Mouse (Mus musculus): ENCODE measurements around the gene Thap3. TPM values are rescaled to one million over a fixed set of nuclear protein-coding genes. Genes with fewer than 3 reads are reported as not detected.
A peak's percentile ranks its signal among the peaks of the same experiment; 100 is the strongest.

Gene Thap3
- total and polyA plus RNA-seq, 3 experiments, result 0.82 to 4.2 (median 3.0) TPM

DNA sequence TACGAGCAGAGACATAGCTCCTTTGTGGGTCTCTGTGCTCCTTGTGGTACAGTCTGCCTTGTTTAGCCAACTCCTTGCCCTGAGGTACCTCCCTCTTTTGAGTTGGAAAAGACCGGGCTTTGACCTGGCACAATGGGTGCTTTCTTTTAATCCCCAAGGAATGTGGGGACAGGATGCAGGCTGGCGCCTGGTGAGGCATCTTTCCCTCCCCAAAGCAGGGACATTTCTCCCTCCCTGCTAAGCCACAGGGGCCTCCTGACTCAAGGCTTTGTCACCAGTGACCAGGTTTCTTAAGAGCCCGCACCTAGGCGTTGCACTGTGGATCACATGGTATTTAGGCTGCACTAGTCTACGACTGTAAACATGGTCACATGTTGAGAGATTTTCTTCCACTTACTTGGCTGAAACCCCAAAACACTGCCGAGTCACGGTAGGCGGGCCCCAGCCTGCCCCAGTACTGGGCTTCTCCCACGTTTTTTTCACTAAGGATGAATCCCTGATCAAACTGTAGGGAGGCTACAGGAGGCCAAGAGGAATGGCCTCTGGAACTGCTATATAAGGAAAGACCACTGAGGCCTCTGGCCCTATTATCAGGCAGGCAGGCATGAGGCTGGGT, 21.4 kb upstream of the Thap3 start:
- ATAC-seq (ENCODE audit: extremely low read depth, insufficient number of reproducible peaks, low FRiP score, poor library complexity, severe bottlenecking), result peak; percentile 77
- Histone ChIP-seq H3K9me3 (replicated peaks) (no peaks in the 10 kb centered on the region), H3K4me1 (ENCODE audit: insufficient read depth, low read depth, low read length) (peaks cover 59% of the 10 kb centered on the region), H3K36me3 (replicated peaks) (peaks cover 49% of the 10 kb centered on the region), H3K4me3 (ENCODE audit: low read depth, low read length) (peak overlapping the region; percentile 95), H3K27me3 (ENCODE audit: insufficient read depth, low read length) (peaks cover 27% of the 10 kb centered on the region)
- DNase-seq (ENCODE audit: low spot score), result peak; percentile 80
- TF ChIP-seq TAL1 (conservative IDR thresholded peaks at IDR 0.05; ENCODE audit: low read depth, low read length), result no peak
- TF ChIP-seq GATA1 (IDR thresholded peaks at IDR 0.05; ENCODE audit: borderline replicate concordance, low read length), result no peak
- TF ChIP-seq CTCF (IDR thresholded peaks at IDR 0.05; ENCODE audit: low read depth, low read length), result no peak
- TF ChIP-seq GATA2 (IDR thresholded peaks at IDR 0.05; ENCODE audit: borderline replicate concordance, low read depth, low read length), result no peak
- TF ChIP-seq POLR2AphosphoS5 (IDR thresholded peaks at IDR 0.05; ENCODE audit: insufficient replicate concordance, low read depth, low read length), result no peak

DNA sequence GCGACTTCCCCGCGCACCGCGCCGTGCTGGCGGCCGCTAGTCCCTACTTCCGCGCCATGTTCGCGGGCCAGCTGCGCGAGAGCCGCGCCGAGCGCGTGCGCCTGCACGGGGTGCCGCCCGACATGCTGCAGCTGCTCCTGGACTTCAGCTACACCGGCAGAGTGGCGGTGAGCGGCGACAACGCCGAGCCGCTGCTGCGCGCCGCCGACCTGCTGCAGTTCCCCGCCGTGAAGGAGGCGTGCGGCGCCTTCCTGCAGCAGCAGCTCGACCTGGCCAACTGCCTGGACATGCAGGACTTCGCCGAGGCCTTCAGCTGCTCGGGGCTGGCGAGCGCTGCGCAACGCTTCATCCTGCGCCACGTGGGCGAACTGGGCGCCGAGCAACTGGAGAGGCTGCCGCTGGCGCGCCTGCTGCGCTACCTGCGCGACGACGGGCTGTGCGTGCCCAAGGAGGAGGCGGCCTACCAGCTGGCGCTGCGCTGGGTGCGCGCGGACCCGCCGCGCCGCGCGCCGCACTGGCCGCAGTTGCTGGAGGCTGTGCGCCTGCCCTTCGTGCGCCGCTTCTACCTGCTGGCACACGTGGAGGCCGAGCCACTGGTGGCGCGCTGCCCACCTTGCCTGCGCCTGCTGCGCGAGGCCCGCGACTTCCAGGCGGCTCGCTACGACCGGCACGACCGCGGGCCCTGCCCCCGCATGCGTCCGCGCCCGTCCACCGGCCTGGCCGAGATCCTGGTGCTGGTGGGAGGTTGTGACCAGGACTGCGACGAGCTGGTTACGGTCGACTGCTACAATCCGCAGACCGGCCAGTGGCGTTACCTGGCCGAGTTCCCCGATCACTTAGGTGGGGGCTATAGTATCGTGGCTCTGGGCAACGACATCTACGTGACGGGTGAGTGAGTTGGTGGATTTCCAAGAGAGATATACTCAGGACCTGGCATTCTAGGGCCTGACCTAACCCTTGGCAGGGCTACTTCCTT, 20.6 kb upstream of the Thap3 start:
- H3K9me3 ChIP-seq (replicated peaks), result no peaks in the 10 kb centered on the region
- peak; percentile 76 for DNase-seq (ENCODE audit: low spot score)
- no peak for TF ChIP-seq POLR2AphosphoS5 (IDR thresholded peaks at IDR 0.05; ENCODE audit: insufficient replicate concordance, low read depth, low read length)
- peaks cover 59% of the 10 kb centered on the region for H3K4me1 ChIP-seq (ENCODE audit: insufficient read depth, low read depth, low read length)
- peak overlapping the region; percentile 95 for H3K4me3 ChIP-seq (ENCODE audit: low read depth, low read length)
- peaks cover 41% of the 10 kb centered on the region for H3K36me3 ChIP-seq (replicated peaks)
- peaks cover 31% of the 10 kb centered on the region for H3K27me3 ChIP-seq (ENCODE audit: insufficient read depth, low read length)
- no peak for ATAC-seq (ENCODE audit: extremely low read depth, insufficient number of reproducible peaks, low FRiP score, poor library complexity, severe bottlenecking)

- H3K4me1 ChIP-seq (ENCODE audit: insufficient read depth, low read depth, low read length), result peaks cover 59% of the 10 kb centered on the region
Measured at GRCm38 (mm10) chr4:152008622-152009075, 19.9 kb upstream of the Thap3 start, which contains the start of gene Klhl21. Gene Klhl21, plus strand, starts transcription at chr4:152008803.

GRCm38 (mm10) chr4:152008148-152008500, 19.3 kb upstream of the Thap3 start:
- no peak for DNase-seq (ENCODE audit: low spot score)
- Histone ChIP-seq H3K9me3 (replicated peaks) (no peaks in the 10 kb centered on the region), H3K36me3 (replicated peaks) (peaks cover 28% of the 10 kb centered on the region), H3K27me3 (ENCODE audit: insufficient read depth, low read length) (peaks cover 32% of the 10 kb centered on the region), H3K4me1 (ENCODE audit: insufficient read depth, low read depth, low read length) (peaks cover 55% of the 10 kb centered on the region), H3K4me3 (ENCODE audit: low read depth, low read length) (peak overlapping the region; percentile 95)
- TF ChIP-seq GATA1 (IDR thresholded peaks at IDR 0.05; ENCODE audit: borderline replicate concordance, low read length) (no peak), TAL1 (conservative IDR thresholded peaks at IDR 0.05; ENCODE audit: low read depth, low read length) (no peak), POLR2AphosphoS5 (IDR thresholded peaks at IDR 0.05; ENCODE audit: insufficient replicate concordance, low read depth, low read length) (no peak), GATA2 (IDR thresholded peaks at IDR 0.05; ENCODE audit: borderline replicate concordance, low read depth, low read length) (no peak), CTCF (IDR thresholded peaks at IDR 0.05; ENCODE audit: low read depth, low read length) (no peak)
- no peak for ATAC-seq (ENCODE audit: extremely low read depth, insufficient number of reproducible peaks, low FRiP score, poor library complexity, severe bottlenecking)

More at GRCm38 (mm10) chr4:152008622-152009075, 19.9 kb upstream of the Thap3 start, which contains the start of gene Klhl21:
- no peaks in the 10 kb centered on the region for H3K9me3 ChIP-seq (replicated peaks)
- DNase-seq (ENCODE audit: low spot score), result peak; percentile 87
- H3K27me3 ChIP-seq (ENCODE audit: insufficient read depth, low read length), result peaks cover 32% of the 10 kb centered on the region
- H3K36me3 ChIP-seq (replicated peaks), result peaks cover 34% of the 10 kb centered on the region
- peak; percentile 81 for ATAC-seq (ENCODE audit: extremely low read depth, insufficient number of reproducible peaks, low FRiP score, poor library complexity, severe bottlenecking)
- TF ChIP-seq GATA2 (IDR thresholded peaks at IDR 0.05; ENCODE audit: borderline replicate concordance, low read depth, low read length), result no peak
- no peak for TF ChIP-seq GATA1 (IDR thresholded peaks at IDR 0.05; ENCODE audit: borderline replicate concordance, low read length)
- no peak for TF ChIP-seq CTCF (IDR thresholded peaks at IDR 0.05; ENCODE audit: low read depth, low read length)
- TF ChIP-seq POLR2AphosphoS5 (IDR thresholded peaks at IDR 0.05; ENCODE audit: insufficient replicate concordance, low read depth, low read length), result no peak
- no peak for TF ChIP-seq TAL1 (conservative IDR thresholded peaks at IDR 0.05; ENCODE audit: low read depth, low read length)
- H3K4me3 ChIP-seq (ENCODE audit: low read depth, low read length), result peak within 1 kb of the TSS; percentile 95

DNA sequence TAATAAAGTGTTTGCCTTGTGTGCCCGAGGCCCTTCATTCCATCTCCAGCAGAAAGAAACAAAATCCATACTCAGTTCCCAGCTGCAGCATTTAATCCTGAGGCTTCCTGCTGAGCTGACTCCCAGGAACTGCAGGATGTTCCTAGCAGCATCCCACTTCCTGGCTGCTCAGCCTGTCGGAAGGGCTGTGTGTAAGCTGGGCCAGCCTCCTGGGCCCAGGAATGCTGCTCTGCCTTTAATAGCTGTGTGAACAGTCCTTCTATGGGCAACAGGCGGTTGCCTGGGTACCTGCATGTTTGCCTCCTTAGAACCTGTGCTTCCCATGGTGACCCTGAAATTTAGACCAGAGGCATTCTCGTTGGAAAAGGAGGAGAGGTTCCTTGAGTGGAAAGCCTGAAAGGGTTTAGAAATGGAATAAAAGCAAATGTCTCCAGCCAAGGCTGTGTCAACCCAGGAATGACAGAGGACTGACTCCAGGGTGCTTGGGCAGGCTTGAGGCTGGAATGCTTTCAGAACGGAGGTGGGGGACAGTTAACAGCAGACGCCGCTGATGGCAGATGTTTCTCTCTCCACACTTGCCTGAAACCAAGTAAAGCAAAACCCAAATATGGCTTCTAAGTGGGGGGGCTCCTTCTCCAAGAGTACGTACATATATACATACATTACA, 18.8 kb upstream of the Thap3 start:
- DNase-seq (ENCODE audit: low spot score), result no peak
- no peaks in the 10 kb centered on the region for H3K9me3 ChIP-seq (replicated peaks)
- ATAC-seq (ENCODE audit: extremely low read depth, insufficient number of reproducible peaks, low FRiP score, poor library complexity, severe bottlenecking), result no peak
- peaks cover 37% of the 10 kb centered on the region for H3K27me3 ChIP-seq (ENCODE audit: insufficient read depth, low read length)
- H3K4me1 ChIP-seq (ENCODE audit: insufficient read depth, low read depth, low read length), result peaks cover 50% of the 10 kb centered on the region
- TF ChIP-seq GATA1 (IDR thresholded peaks at IDR 0.05; ENCODE audit: borderline replicate concordance, low read length) (no peak), TAL1 (conservative IDR thresholded peaks at IDR 0.05; ENCODE audit: low read depth, low read length) (no peak), CTCF (IDR thresholded peaks at IDR 0.05; ENCODE audit: low read depth, low read length) (no peak), POLR2AphosphoS5 (IDR thresholded peaks at IDR 0.05; ENCODE audit: insufficient replicate concordance, low read depth, low read length) (no peak), GATA2 (IDR thresholded peaks at IDR 0.05; ENCODE audit: borderline replicate concordance, low read depth, low read length) (no peak)
- H3K4me3 ChIP-seq (ENCODE audit: low read depth, low read length), result peak overlapping the region; percentile 95; the same call in 1 of the 2 replicates
- peaks cover 23% of the 10 kb centered on the region for H3K36me3 ChIP-seq (replicated peaks)

GRCm38 (mm10) chr4:152006812-152007211, 18.0 kb upstream of the Thap3 start:
- Histone ChIP-seq H3K27me3 (ENCODE audit: insufficient read depth, low read length) (peaks cover 45% of the 10 kb centered on the region), H3K4me3 (ENCODE audit: low read depth, low read length) (no peak overlapping the region), H3K9me3 (replicated peaks) (no peaks in the 10 kb centered on the region), H3K4me1 (ENCODE audit: insufficient read depth, low read depth, low read length) (peaks cover 43% of the 10 kb centered on the region), H3K36me3 (replicated peaks) (peaks cover 15% of the 10 kb centered on the region)
- no peak for ATAC-seq (ENCODE audit: extremely low read depth, insufficient number of reproducible peaks, low FRiP score, poor library complexity, severe bottlenecking)
- no peak for DNase-seq (ENCODE audit: low spot score)
- TF ChIP-seq GATA1 (IDR thresholded peaks at IDR 0.05; ENCODE audit: borderline replicate concordance, low read length) (no peak), TAL1 (conservative IDR thresholded peaks at IDR 0.05; ENCODE audit: low read depth, low read length) (no peak), GATA2 (IDR thresholded peaks at IDR 0.05; ENCODE audit: borderline replicate concordance, low read depth, low read length) (no peak), CTCF (IDR thresholded peaks at IDR 0.05; ENCODE audit: low read depth, low read length) (no peak), POLR2AphosphoS5 (IDR thresholded peaks at IDR 0.05; ENCODE audit: insufficient replicate concordance, low read depth, low read length) (no peak)
